Mouse (Mus musculus): ENCODE results near the gene Stx8.

Stx8 gene

DNA sequence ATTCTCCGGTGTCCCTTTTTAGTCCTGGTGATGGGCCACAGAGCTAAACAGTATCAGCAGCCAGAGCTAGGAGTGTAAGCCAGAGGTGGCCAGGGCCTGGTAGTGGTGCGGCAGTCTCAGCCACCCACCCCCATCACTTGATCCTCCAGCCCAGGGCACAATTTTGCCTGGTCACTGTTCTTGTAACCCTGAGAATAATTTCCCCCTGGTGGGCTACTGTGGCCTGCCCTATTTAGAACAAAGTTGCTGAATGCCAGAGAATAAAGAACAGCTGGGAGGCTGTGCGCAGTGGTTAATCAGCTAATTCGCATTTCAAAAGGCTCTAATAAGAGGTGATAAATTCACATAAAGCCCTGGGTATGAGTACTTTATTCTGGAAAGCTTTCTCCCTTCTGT lies 180.5 kb downstream of the Stx8 start:
- DNase-seq, result no peak

DNA sequence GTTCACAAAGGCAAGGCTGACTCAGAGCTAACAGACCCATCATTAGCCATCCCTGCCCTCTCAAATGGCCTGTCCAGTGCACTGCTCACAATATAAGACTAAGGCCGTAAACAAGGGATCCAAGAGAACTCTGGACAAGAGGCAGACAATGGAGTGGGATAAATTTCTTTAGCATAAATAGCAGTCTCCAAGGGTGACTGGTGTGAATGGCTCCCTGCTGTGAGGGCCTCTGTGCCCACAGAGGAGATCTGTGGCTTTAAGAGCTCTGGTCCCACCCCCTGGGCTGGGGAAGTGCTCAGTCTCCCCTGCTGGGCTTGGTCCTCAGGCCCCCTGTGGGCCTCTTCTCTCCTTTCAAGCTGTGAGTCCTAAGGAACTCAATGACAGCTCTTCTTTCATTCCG lies 184.9 kb downstream of the Stx8 start:
- DNase-seq, result no peak

DNA sequence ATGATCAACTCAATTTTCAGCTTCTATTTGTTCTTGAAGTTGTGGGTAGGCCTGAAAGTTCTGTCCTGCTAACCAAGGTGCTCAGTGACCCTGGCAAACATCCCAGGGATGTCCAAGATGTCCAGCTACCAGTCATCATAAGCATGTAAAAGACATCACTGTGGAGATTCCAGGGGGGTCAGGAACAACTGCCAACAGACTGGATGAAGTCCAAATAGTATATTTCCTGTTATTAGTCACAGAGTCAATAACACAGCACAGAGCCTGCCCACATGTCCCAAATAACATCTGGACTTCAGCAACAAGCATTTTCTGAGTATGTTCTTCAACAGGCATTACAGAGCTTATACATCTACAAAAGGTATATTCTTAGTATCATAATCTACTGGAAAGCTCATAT lies 189.8 kb downstream of the Stx8 start:
- no peak for DNase-seq

DNA sequence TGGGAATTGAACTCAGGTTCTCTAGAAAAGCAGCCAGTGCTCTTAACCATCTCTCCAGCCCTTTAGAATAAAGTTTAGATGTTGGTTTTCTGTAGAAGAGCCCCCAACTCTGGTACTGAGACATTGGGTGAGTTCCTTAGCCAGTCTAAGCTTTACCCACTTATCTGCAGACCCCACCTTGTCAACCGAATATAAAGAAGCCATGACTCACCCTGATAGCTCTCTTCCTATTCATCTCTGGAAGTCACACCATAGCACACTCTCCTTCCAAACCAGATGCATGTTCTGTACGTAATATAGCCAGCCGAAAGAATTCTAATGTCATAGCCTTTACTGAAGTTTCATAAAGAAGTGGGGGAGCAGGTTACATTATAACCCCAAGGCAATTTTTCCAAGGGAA lies 192.2 kb downstream of the Stx8 start:
- DNase-seq, result no peak

GRCm38 (mm10) chr11:68159867-68160266 lies 193.9 kb downstream of the Stx8 start:
- no peak for DNase-seq

DNA sequence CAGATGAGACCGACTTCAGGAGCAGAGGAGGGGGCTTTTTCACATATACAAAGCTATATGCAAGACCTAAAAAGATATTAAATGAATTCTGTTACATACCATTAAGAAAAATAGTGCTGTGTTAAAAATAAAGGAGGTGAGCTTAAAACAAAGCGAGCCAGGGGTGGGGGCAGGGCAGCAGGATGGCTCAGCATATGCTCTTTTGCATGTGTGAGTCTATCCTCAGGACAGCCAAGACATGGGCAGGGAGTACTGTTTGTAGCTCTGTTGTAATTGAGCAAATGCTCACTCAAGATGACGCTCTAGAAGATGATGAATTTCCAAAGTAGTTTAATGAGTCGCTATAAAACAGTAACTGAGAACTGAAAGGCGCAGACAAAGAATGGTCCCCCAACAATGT lies 198.4 kb downstream of the Stx8 start:
- DNase-seq, result peak; percentile 31

DNA sequence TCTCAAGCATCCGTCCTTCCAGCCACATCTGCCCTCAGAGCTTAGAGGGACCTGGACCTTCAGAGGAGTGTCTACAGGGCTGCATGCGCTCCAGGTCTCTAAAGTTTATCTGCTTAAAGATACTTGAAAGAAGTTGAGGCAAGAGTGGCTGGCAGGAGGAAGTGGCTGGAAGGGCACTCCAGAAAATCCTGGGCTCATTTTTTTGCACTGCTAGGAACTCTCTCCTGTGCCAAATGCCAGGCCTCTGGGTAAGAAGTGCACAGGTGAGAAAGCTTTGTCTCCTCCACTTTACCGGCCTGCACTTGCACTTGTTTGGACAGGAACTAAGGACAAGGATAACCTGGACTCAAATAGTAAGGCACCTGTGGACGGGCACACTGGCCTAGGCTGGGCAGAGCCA lies 202.4 kb downstream of the Stx8 start:
- no peak for DNase-seq

DNA sequence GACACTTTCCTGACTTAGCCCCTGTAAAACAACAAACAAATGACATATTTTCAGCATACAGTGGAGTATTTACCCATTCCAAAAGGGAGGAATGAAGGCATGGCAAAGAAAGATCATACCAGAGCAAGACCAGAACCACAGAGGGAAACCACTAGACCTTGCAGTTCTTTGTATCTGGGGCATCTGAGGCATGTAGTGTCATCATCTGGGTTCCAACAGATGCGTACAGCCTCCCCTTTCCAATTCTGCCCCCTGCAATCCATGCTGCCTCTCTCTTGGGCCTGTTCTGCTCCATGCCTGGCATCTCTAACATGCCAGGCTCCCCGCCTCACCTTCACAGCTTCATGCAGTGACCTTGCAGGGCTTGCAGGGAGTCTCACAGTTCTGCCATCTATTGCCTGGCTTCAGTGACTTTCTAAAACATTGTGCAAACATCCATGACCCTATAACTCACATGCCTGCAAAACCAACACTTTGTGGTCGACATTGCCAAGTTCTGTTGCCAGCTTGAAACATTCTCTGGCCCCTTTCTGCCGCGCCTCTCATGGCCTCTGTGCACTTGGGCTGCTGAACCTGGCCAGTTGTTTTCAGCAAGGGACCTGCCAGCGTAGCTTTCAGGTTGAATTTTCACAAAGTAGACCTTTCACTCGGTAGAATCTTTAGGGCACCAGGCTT lies 206.1 kb downstream of the Stx8 start:
- no peak for DNase-seq

DNA sequence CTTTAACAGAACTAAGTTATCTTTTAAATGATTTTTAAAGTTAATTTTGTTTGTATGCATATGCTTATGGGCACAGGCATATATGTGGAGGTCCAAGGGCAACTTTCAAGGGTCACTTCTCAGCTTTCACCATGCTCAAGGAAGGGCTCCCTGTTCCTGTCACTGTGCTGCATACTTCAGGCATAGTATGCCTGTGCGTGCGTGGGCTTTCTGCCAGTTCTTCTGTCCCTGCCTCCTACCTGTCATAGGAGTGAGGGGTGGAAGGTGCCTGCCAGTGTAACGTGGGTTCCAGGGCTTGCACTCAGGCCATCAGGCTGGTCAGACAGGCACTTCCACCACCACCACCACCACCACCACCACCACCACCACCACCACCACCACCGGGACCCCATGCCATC lies 206.7 kb downstream of the Stx8 start:
- DNase-seq, result no peak

DNA sequence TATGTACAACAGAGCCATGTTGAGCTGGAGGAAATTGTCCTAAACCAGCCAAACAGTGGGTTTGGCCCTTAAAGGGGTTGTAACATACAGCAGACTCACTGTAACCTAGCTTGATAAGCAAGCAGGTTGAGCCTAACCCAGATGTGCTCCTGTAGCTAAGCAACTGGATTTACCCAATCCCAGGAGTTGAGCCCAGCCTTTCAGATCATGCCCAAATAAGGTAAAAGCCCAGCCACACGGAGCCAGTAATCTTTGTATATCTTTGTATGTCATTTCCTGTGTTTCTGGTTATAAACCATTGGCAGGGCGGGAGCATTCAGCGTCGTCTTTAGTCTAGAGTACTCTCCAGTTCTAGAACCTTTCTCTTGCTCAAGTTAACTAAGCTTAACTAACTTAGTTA lies 210.6 kb downstream of the Stx8 start:
- DNase-seq, result no peak

DNA sequence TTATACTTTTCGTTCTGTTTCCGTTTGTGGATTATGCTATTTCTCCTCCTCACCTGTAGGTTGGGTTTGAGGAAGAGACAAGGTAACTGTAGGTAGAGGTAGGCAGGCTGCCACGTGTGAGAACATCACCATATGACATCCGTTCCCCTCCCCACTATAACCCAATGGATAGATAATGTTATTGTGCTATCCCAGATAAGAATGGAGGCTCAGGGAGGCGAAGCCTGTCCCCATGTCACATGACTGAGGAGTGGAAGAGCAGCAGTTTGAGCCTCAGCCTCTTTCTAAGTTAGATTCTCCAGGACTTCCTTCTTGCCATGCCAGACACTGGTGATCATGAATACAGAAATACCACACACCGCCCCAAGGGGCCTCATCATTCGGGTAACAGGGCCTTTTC lies 211.4 kb downstream of the Stx8 start:
- no peak for DNase-seq

GRCm38 (mm10) chr11:68185647-68186046 lies 219.7 kb downstream of the Stx8 start:
- DNase-seq, result no peak

DNA sequence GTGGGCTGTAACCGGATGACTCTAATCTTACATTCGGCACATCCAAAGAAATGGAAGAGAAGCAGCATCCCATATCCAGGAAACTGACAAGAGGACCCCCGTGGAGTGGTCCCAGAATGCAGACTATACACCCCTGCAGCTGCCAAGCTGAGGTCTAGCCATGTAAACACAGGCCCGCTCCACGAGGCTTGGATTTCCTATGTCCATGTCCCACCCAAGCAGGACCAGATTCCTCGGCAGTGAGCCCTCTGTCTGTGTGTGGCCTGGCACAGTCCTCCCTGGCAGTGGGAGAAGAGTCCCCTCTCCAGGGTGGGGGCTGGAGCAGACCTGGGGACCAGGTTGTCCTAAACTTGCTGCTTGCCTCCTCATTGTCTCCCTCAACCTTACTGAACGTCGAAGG lies 221.2 kb downstream of the Stx8 start:
- no peak for DNase-seq

GRCm38 (mm10) chr11:68188695-68189201 lies 222.8 kb downstream of the Stx8 start:
- DNase-seq, result no peak

- DNase-seq, result no peak
Measured at GRCm38 (mm10) chr11:68190849-68191248, 224.9 kb downstream of the Stx8 start.

- no peak for DNase-seq
Measured at GRCm38 (mm10) chr11:68195168-68195567, 229.2 kb downstream of the Stx8 start.

GRCm38 (mm10) chr11:68195693-68196176 lies 229.7 kb downstream of the Stx8 start:
- DNase-seq, result no peak

- no peak for DNase-seq
Measured at GRCm38 (mm10) chr11:68196566-68196965, 230.6 kb downstream of the Stx8 start.

- DNase-seq, result no peak
Measured at GRCm38 (mm10) chr11:68197471-68197870, 231.5 kb downstream of the Stx8 start.

DNA sequence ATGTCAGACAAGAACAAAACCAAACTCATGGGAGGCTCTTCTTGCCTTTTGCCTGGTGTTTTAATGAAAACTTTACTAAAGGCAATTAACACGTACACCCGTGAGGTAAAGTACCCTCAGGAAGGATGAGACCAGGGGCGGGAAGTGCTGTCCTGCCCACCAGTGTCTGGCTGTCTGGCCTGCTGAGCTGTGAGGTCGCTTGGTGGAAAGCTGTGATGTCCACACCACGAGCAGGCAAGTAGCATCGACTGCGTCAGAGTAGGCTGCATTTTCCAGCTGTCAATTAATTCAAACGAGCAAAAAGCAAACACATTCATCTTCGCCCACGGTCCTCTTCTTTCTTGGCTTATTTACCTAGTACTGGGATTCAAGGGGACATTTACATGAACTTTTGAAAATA lies 232.7 kb downstream of the Stx8 start:
- no peak for DNase-seq

- DNase-seq, result no peak
Measured at GRCm38 (mm10) chr11:68199103-68199502, 233.1 kb downstream of the Stx8 start.

GRCm38 (mm10) chr11:68199801-68200423 lies 233.9 kb downstream of the Stx8 start:
- DNase-seq, result no peak

DNA sequence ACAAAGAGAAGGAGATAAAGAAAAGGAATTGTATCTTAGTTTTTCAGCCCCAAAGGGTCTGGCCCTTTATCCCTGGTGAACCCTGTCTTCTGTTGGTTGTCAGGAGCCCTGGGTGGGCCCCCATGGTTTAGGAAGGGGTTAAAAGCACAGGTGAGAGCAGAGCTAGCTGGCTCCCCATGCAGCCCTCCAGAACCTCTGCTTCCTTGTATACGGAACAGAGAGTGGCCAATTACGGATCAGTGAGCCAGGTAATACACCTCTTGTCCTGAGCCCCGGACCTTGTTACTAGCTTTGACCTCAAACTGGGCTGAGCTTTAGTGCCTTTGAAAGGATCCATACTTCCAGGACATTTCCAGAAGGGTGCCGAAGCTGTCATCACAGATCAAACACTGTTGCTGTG lies 234.5 kb downstream of the Stx8 start:
- DNase-seq, result no peak

DNA sequence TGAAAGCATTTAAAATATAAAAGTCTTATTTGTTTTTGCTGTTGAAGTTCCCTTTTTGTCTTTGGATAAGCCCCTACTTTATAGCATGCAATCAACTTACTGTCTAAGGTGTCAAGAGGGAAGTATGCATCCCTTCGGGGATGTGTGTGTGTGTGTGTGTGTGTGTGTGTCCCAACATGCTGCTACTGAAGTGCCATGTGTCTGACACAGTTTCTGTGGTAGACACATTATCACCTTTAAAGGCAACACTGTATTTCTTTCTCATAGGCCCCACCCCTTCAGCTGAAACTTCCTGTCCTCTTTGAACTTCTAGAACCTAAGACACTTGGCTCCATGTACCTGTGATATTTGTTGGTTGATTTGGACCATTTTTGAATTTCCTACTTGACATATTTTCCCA lies 235.1 kb downstream of the Stx8 start:
- DNase-seq, result no peak
